Mouse (Mus musculus) NIH3T3 (cell line): Measurements from ENCODE around the gene Hypk.
"Not testable (repeated sequence)": the region's sequence is repeated elsewhere in the genome, so short reads cannot be mapped to it uniquely, and the experiment has no call there.

Source experiments
- DNase-seq: peaks from one replicate; pipeline ENCODE4 v3.0.0-alpha.2; 2012; ENCODE audit warnings: low read depth

Gene Hypk

DNA sequence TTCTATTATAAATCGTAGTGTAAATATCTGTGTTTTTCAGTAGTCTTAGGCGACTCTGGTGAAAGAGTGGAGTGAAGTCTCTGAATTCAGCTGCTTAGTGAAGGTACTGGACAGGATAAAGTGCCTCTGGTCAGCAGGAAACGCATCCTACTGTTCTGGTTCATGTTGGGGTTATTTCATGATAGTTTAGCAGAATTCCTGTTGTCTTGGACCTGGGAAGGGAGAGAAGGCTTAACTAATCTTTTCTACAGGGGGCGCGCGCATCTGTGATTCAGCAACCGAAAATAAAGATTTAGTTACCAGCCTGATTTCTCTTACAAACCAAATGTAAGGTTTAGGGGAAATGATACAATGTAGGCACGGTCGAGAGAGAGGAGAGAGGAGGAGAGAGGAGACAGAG lies 5.0 kb upstream of the Hypk start:
- DNase-seq: peak; percentile 82

DNA sequence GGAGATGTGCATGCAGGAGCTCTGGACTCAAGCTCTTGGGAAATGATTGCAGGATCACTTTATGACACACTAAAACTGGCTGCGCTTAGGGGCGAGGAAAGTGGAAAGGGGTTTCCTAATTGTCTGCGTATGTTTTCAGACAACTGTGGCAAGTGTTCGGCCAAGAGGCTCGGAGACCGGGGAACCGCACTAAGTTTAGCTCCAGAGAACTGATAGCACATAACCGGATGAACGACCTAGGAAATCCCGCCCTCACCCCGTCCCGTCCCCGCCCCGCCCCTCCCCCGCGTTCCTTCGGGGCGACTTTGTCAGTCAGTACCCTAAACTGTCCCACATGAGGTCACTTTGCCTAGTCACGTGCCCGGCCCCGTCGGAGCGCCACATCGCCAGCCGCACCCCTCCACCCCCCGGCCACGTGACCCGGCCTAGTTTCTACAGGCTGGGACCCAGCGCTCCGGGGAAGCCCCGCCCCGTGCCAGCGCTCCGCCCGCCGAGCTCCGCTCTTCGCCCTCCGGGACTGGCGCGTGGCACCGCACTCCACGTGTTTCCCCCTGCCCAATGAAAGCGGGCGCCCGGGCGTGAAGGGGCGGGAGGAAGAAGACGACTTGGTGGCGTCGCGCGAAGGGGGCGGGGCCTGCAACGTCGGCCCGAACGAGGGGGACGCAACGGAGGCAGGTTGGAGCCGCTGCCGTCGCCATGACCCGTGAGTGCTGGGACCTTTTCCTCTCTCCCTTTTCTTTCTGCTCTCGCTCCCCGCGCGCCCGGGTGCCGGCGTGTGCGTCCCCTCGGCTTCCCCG lies 4.2 kb upstream of the Hypk start, which contains the start of gene Serf2:
TSS of gene Serf2 (plus strand) at position 457 of the 797 bp plus-strand sequence.
- peak; percentile 98 for DNase-seq

DNA sequence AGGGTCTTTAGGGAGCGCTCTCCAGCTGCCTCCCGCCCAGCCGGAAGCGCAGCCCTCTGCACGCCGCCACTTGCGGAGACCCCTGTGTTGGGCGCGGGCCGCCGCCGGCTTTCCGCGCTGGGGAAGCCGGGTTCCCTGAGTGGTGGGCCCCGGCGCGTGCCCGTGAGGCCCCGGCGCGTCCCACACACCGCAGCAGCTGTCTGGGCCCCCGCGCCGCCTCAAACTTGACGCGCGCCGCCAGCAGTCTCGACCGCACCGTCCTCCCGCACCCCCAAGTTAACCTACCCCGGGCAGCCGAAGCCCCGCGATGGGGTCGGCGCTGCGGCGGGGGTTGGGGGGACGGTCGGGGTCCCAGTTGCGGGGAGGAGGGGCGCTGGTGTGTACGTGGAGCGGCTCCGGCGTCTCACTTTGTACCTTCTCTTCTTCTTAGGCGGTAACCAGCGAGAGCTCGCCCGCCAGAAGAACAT lies 3.5 kb upstream of the Hypk start:
- peak; percentile 44 for DNase-seq

DNA sequence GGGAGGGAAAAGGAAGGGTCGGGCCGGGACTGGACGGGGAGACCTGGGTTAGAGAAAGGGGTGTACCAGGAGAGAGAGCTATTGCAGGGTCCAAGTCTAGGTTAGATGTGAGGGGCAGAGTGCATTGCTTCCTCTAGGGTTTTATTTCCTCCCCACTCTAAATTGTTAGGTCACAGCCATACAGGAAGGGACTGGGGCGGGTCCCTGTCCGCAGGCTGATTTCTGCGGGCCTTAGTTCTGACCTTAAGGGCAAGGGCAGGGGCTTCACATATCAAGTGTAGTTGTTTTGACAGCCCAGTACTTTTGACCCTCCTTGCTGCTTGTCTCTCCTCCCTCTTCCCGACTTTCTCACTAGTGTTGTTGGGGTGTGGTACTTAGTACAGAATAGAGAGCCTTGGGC lies 3.0 kb upstream of the Hypk start:
- DNase-seq: no peak

DNA sequence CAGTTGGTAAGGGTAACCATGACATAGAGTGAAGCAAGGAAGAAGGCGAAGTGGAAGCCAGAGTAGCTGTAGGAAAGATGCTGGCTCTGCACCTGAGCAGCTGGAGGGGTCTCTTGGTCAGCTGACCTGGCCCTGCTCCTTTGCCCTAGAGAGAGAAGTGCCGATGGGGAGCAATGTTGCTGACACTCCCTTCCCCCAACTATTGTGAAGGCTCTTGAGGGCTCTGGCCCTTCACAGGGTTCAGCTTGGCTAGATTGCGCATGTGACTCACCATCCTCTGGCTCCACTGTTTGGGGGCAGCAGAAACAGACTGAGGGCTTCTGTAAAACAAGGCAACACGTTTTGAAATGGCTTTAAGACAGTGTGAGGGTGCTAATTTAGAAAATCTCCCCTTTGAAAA lies 729 bp upstream of the Hypk start:
- DNase-seq: peak; percentile 50

GRCm38 (mm10) chr2:121453917-121454316 lies 827 bp downstream of the Hypk start:
- no peak for DNase-seq

- DNase-seq: no peak
Measured at GRCm38 (mm10) chr2:121455534-121455933, 2.4 kb downstream of the Hypk start.

GRCm38 (mm10) chr2:121456692-121457642 lies 3.9 kb downstream of the Hypk start, which contains the start of gene Serinc4:
Gene Serinc4 (minus strand): TSS chr2:121456781.
- DNase-seq: peak; percentile 91

- DNase-seq: no peak
Measured at GRCm38 (mm10) chr2:121460071-121460470, 7.0 kb downstream of the Hypk start.

DNA sequence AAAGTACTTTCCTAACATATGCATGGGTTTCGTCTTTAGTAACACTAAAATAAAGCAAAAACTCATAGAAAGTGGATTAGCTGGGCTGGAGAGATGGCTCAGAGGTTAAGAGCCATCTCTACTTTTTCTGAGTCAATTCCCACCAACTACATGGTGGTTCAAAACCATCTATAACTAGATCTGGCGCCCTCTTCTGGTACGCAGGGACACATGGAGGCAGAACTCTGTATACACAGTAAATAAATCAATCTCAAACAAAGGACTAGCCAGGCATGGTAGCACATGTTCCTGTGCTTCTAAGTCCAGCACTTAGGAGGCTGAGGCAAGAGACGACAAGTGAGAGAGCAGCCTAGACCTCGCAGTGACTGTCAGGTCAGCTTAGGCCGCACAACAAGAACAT lies 15.9 kb downstream of the Hypk start:
- DNase-seq: not testable (repeated sequence)

GRCm38 (mm10) chr2:121472783-121473182 lies 19.7 kb downstream of the Hypk start:
- DNase-seq: not testable (repeated sequence)

GRCm38 (mm10) chr2:121473301-121474179 lies 20.4 kb downstream of the Hypk start, which contains the start of gene Mfap1b:
Gene Mfap1b (minus strand): TSS chr2:121474067.
- peak; percentile 90 for DNase-seq

GRCm38 (mm10) chr2:121474180-121474535 lies 21.1 kb downstream of the Hypk start:
- no peak for DNase-seq

GRCm38 (mm10) chr2:121475306-121475705 lies 22.2 kb downstream of the Hypk start:
- not testable (repeated sequence) for DNase-seq

- no peak for DNase-seq
Measured at GRCm38 (mm10) chr2:121477491-121478266, 24.6 kb downstream of the Hypk start.

DNA sequence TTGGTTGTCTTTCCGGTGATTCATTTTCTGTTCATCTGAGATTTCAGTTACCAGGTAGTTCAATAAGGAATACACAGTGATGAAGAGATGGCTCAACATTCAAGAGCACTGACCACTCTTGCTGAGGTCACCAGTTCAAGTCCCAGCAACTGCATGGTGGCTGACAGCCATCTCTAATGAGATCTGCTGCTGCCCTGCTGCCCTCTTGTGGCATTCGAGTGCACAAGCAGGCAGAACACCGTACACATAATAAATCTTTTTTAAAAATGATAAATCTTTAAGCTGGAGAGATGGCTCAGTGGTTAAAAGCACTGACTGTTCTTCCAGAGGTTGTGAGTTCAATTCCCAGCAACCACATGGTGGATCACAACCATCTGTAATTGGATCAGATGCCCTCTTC lies 27.4 kb downstream of the Hypk start:
- peak; percentile 71 for DNase-seq

DNA sequence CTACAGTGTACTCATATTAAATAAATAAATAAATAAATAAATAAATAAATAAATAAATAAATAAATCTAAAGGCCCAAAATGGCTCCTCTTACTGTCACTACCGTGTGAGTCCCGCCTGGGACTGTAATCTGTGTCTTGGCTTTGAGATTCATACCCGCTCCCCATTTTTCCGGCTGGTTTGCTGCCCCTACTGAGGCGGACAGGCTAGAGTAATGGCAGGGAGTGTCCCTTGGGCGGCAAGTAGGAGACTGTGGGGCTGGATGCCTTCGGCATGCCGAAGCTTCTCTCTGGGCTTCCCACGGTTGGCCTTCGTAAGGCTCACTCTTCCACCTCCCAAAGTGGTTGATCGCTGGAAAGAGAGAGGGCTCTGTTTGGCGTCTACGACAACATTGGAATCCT lies 27.8 kb downstream of the Hypk start:
- DNase-seq: not testable (repeated sequence)

GRCm38 (mm10) chr2:121483576-121483975 lies 30.5 kb downstream of the Hypk start:
- no peak for DNase-seq

DNA sequence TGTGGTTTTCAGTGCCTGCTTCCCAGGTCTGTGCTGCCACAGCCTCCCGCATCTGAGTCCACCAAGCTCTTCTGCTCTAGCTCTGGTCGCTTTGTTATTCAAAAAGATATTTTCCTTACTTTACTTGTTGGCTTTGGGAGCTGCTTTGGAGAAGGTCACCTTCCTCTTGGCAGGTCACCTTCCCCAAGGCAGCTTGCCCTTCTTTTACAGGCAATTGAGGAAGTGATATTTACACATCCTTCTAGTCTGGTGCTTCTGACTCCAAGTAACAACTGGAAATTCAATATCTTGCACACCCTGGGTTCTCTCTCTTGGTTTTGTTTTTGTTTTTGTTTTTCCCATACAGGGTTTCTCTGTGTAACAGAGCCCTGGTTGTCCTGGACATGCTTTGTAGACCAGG lies 31.3 kb downstream of the Hypk start:
- DNase-seq: not testable (repeated sequence)

DNA sequence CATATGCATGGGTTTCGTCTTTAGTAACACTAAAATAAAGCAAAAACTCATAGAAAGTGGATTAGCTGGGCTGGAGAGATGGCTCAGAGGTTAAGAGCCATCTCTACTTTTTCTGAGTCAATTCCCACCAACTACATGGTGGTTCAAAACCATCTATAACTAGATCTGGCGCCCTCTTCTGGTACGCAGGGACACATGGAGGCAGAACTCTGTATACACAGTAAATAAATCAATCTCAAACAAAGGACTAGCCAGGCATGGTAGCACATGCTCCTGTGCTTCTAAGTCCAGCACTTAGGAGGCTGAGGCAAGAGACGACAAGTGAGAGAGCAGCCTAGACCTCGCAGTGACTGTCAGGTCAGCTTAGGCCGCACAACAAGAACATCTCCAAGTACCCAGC lies 48.5 kb downstream of the Hypk start:
- not testable (repeated sequence) for DNase-seq
